Mouse (Mus musculus): ENCODE measurements around the gene Gcfc2.

- TF ChIP-seq CTCF (IDR thresholded peaks at IDR 0.05; ENCODE audit: extremely low read depth, insufficient read depth, insufficient read length, insufficient replicate concordance) (no peak), POLR2A (IDR thresholded peaks at IDR 0.05; ENCODE audit: low read depth, low read length) (no peak)
These were observed 42.6 kb downstream of the Gcfc2 start for GRCm38 (mm10) chr6:81966068-81966544.
